Mouse (Mus musculus) midbrain, embryonic 12.5 days (tissue): ENCODE measurements around the gene Acer3. TPM values are rescaled to one million over a fixed set of nuclear protein-coding genes. Genes with fewer than 3 reads are reported as not detected.
A peak's percentile ranks its signal among the peaks of the same experiment; 100 is the strongest.

Source experiments
- ATAC-seq: fragments of 200-750 bp; cut with Nextera tagmentation; 2 replicates; pipeline ENCODE4 v1.8.0; 2017; ENCODE audit warnings: low read depth, moderate TSS enrichment, moderate library complexity; ENCODE audit not compliant: low FRiP score
- H3K27ac ChIP-seq: fragments of 300-500 bp; sonication (generic); replicated peaks from 2 replicates; pipeline ENCODE4 v1.5.1; 2016; ENCODE audit warnings: mild to moderate bottlenecking
- H3K27me3 ChIP-seq: fragments of 300-500 bp; sonication (generic); 2 replicates; pipeline ENCODE4 v1.6.1; 2016; ENCODE audit warnings: mild to moderate bottlenecking
- H3K36me3 ChIP-seq: fragments of 300-500 bp; sonication (generic); 2 replicates; pipeline ENCODE4 v1.6.1; 2016
- H3K4me1 ChIP-seq: fragments of 300-500 bp; sonication (generic); 2 replicates; pipeline ENCODE4 v1.6.1; 2016
- H3K4me2 ChIP-seq: fragments of 300-500 bp; sonication (generic); replicated peaks from 2 replicates; pipeline ENCODE4 v1.6.1; 2016; ENCODE audit warnings: mild to moderate bottlenecking, moderate library complexity
- H3K4me3 ChIP-seq: fragments of 300-500 bp; sonication (generic); 2 replicates; pipeline ENCODE4 v1.5.1; 2016; ENCODE audit warnings: mild to moderate bottlenecking
- H3K9ac ChIP-seq: fragments of 300-500 bp; sonication (generic); replicated peaks from 2 replicates; pipeline ENCODE4 v1.6.1; 2016; ENCODE audit warnings: mild to moderate bottlenecking, moderate library complexity
- H3K9me3 ChIP-seq: fragments of 300-500 bp; sonication (generic); 2 replicates; pipeline ENCODE4 v1.6.1; 2016; ENCODE audit warnings: mild to moderate bottlenecking
- WGBS: fragments of 180-500 bp; shearing (Covaris S2); methylation state at CpG from one replicate; pipeline ENCODE4 v1.1.7; 2016; 5-methylcytosine and 5-hydroxymethylcytosine counted together
- polyA plus RNA-seq: library from polyadenylated mRNA; unstranded; fragments of >200 nt; fragmentation: Nextera tagmentation; extraction: Ambion mirVana; gene quantifications from 2 replicates; pipeline ENCODE4 v1.2.1, GENCODE M21; 2016

Acer3 gene
- polyA plus RNA-seq = 16.0 and 16.5 TPM in 2 replicates

- Histone ChIP-seq H3K9ac (no peak within 1 kb of the TSS), H3K27me3 (no peaks in the 10 kb centered on the region), H3K4me3 (no peak within 1 kb of the TSS), H3K27ac (no peak within 1 kb of the TSS), H3K4me1 (peaks cover 11% of the 10 kb centered on the region), H3K36me3 (no peaks in the 10 kb centered on the region), H3K9me3 (no peaks in the 10 kb centered on the region), H3K4me2 (no peak within 1 kb of the TSS)
- 89% methylated on average over 2 of the region's 2 CpGs for WGBS
- no peak for ATAC-seq
These were observed at the start of gene Acer3 for GRCm38 (mm10) chr7:98321083-98321482. Gene Acer3, minus strand, starts transcription at chr7:98321208.

GRCm38 (mm10) chr7:98369762-98370369 is 48.9 kb upstream of the Acer3 start:
- Histone ChIP-seq H3K4me1 (peaks cover 3% of the 10 kb centered on the region; the same call in 1 of the 2 replicates), H3K27me3 (no peaks in the 10 kb centered on the region), H3K4me2 (no peak overlapping the region), H3K4me3 (no peak overlapping the region), H3K36me3 (no peaks in the 10 kb centered on the region), H3K9me3 (no peaks in the 10 kb centered on the region), H3K9ac (no peak overlapping the region), H3K27ac (no peak overlapping the region)
- WGBS = 43% methylated on average over 10 of the region's 10 CpGs
- ATAC-seq = no peak

GRCm38 (mm10) chr7:98361662-98362061 is 40.7 kb upstream of the Acer3 start:
- Histone ChIP-seq H3K4me3 (peak overlapping the region; percentile 83), H3K27ac (peak overlapping the region; percentile 46; the same call in 1 of the 2 replicates)

GRCm38 (mm10) chr7:98361063-98361652 is 40.1 kb upstream of the Acer3 start, which contains the start of gene Tsku:
Gene Tsku, minus strand, starts transcription at chr7:98361328.
- H3K4me1 ChIP-seq = peaks cover 34% of the 10 kb centered on the region
- peak within 1 kb of the TSS; percentile 77 for H3K27ac ChIP-seq
- H3K9me3 ChIP-seq = no peaks in the 10 kb centered on the region
- under 1% methylated on average over 52 of the region's 52 CpGs for WGBS
- peak within 1 kb of the TSS; percentile 97 for H3K4me2 ChIP-seq
- peak within 1 kb of the TSS; percentile 79 for H3K9ac ChIP-seq
- H3K27me3 ChIP-seq = peaks cover 10% of the 10 kb centered on the region; the same call in 1 of the 2 replicates
- ATAC-seq = peak; percentile 93
- peak within 1 kb of the TSS; percentile 83 for H3K4me3 ChIP-seq
- no peaks in the 10 kb centered on the region for H3K36me3 ChIP-seq

More at GRCm38 (mm10) chr7:98361662-98362061, 40.7 kb upstream of the Acer3 start:
- peak overlapping the region; percentile 97 for H3K4me2 ChIP-seq
- H3K4me1 ChIP-seq = peaks cover 29% of the 10 kb centered on the region
- H3K27me3 ChIP-seq = peaks cover 10% of the 10 kb centered on the region; the same call in 1 of the 2 replicates
- ATAC-seq = no peak
- WGBS = 50% methylated on average over 2 of the region's 2 CpGs
- H3K9me3 ChIP-seq = no peaks in the 10 kb centered on the region
- H3K9ac ChIP-seq = no peak overlapping the region
- no peaks in the 10 kb centered on the region for H3K36me3 ChIP-seq

- H3K4me1 ChIP-seq = peaks cover 40% of the 10 kb centered on the region
- peak overlapping the region; percentile 83 for H3K4me3 ChIP-seq
- H3K27me3 ChIP-seq = peaks cover 10% of the 10 kb centered on the region; the same call in 1 of the 2 replicates
- H3K27ac ChIP-seq = peak overlapping the region; percentile 77
- peak overlapping the region; percentile 97 for H3K4me2 ChIP-seq
- no peaks in the 10 kb centered on the region for H3K36me3 ChIP-seq
- under 1% methylated on average over 20 of the region's 20 CpGs for WGBS
- ATAC-seq = peak; percentile 8
- no peaks in the 10 kb centered on the region for H3K9me3 ChIP-seq
- H3K9ac ChIP-seq = peak overlapping the region; percentile 79
These were observed 39.6 kb upstream of the Acer3 start for GRCm38 (mm10) chr7:98360621-98360990.

- H3K4me3 ChIP-seq = peak overlapping the region; percentile 83
- peak; percentile 57 for ATAC-seq
- peak overlapping the region; percentile 77 for H3K27ac ChIP-seq
- H3K9ac ChIP-seq = peak overlapping the region; percentile 79
- H3K4me1 ChIP-seq = peaks cover 45% of the 10 kb centered on the region
- H3K9me3 ChIP-seq = no peaks in the 10 kb centered on the region
- H3K27me3 ChIP-seq = peaks cover 10% of the 10 kb centered on the region; the same call in 1 of the 2 replicates
- H3K36me3 ChIP-seq = no peaks in the 10 kb centered on the region
- 0% methylated on average over 33 of the region's 33 CpGs for WGBS
- H3K4me2 ChIP-seq = peak overlapping the region; percentile 97
These were observed 39.1 kb upstream of the Acer3 start for GRCm38 (mm10) chr7:98359951-98360620.

- no peak for ATAC-seq
- no peak overlapping the region for H3K27ac ChIP-seq
- H3K27me3 ChIP-seq = peaks cover 10% of the 10 kb centered on the region; the same call in 1 of the 2 replicates
- H3K4me1 ChIP-seq = peaks cover 59% of the 10 kb centered on the region
- no peak overlapping the region for H3K4me3 ChIP-seq
- H3K9me3 ChIP-seq = no peaks in the 10 kb centered on the region
- H3K4me2 ChIP-seq = no peak overlapping the region
- 60% methylated on average over 1 of the region's 1 CpGs for WGBS
- no peak overlapping the region for H3K9ac ChIP-seq
- H3K36me3 ChIP-seq = no peaks in the 10 kb centered on the region
These were observed 37.0 kb upstream of the Acer3 start for GRCm38 (mm10) chr7:98358016-98358415.

GRCm38 (mm10) chr7:98357324-98357723 is 36.3 kb upstream of the Acer3 start:
- H3K36me3 ChIP-seq = peaks cover 7% of the 10 kb centered on the region
- H3K4me2 ChIP-seq = no peak overlapping the region
- H3K27me3 ChIP-seq = peaks cover 10% of the 10 kb centered on the region; the same call in 1 of the 2 replicates
- no peaks in the 10 kb centered on the region for H3K9me3 ChIP-seq
- no peak overlapping the region for H3K9ac ChIP-seq
- 89% methylated on average over 5 of the region's 5 CpGs for WGBS
- H3K4me1 ChIP-seq = peaks cover 59% of the 10 kb centered on the region
- ATAC-seq = no peak
- H3K27ac ChIP-seq = no peak overlapping the region
- H3K4me3 ChIP-seq = no peak overlapping the region

- no peak overlapping the region for H3K4me2 ChIP-seq
- H3K9ac ChIP-seq = no peak overlapping the region
- no peak for ATAC-seq
- peaks cover 27% of the 10 kb centered on the region for H3K36me3 ChIP-seq
- H3K4me3 ChIP-seq = no peak overlapping the region
- no peak overlapping the region for H3K27ac ChIP-seq
- WGBS = 30% methylated on average over 4 of the region's 4 CpGs
- peaks cover 53% of the 10 kb centered on the region for H3K4me1 ChIP-seq
- no peaks in the 10 kb centered on the region for H3K9me3 ChIP-seq
- peaks cover 10% of the 10 kb centered on the region; the same call in 1 of the 2 replicates for H3K27me3 ChIP-seq
These were observed 33.9 kb upstream of the Acer3 start for GRCm38 (mm10) chr7:98354921-98355310.

- WGBS = 21% methylated on average over 12 of the region's 12 CpGs
- peak; percentile 34; the same call in 1 of the 2 replicates for ATAC-seq
- peaks cover 10% of the 10 kb centered on the region; the same call in 1 of the 2 replicates for H3K27me3 ChIP-seq
- peaks cover 47% of the 10 kb centered on the region for H3K4me1 ChIP-seq
- H3K4me3 ChIP-seq = no peak overlapping the region
- H3K4me2 ChIP-seq = no peak overlapping the region
- no peaks in the 10 kb centered on the region for H3K9me3 ChIP-seq
- H3K27ac ChIP-seq = 0 out of 2 replicates have a peak overlapping the region, but pooled peaks have one; percentile 5
- peaks cover 28% of the 10 kb centered on the region for H3K36me3 ChIP-seq
- H3K9ac ChIP-seq = no peak overlapping the region
These were observed 33.3 kb upstream of the Acer3 start for GRCm38 (mm10) chr7:98354160-98354920.

GRCm38 (mm10) chr7:98353616-98354015 is 32.6 kb upstream of the Acer3 start:
- H3K27ac ChIP-seq = 0 out of 2 replicates have a peak overlapping the region, but pooled peaks have one; percentile 5
- H3K4me1 ChIP-seq = peaks cover 40% of the 10 kb centered on the region
- no peak for ATAC-seq

More at GRCm38 (mm10) chr7:98353616-98354015, 32.6 kb upstream of the Acer3 start:
- Histone ChIP-seq H3K36me3 (peaks cover 28% of the 10 kb centered on the region), H3K27me3 (peaks cover 4% of the 10 kb centered on the region; the same call in 1 of the 2 replicates), H3K9me3 (no peaks in the 10 kb centered on the region), H3K4me3 (no peak overlapping the region), H3K4me2 (no peak overlapping the region), H3K9ac (no peak overlapping the region)
- 85% methylated on average over 5 of the region's 5 CpGs for WGBS
